Mouse (Mus musculus): ENCODE measurements around the gene Eif5. TPM values are rescaled to one million over a fixed set of nuclear protein-coding genes. Genes with fewer than 3 reads are reported as not detected.

The Eif5 gene
- polyA plus RNA-seq, 1 experiment from 2014 or later: 418 TPM

DNA sequence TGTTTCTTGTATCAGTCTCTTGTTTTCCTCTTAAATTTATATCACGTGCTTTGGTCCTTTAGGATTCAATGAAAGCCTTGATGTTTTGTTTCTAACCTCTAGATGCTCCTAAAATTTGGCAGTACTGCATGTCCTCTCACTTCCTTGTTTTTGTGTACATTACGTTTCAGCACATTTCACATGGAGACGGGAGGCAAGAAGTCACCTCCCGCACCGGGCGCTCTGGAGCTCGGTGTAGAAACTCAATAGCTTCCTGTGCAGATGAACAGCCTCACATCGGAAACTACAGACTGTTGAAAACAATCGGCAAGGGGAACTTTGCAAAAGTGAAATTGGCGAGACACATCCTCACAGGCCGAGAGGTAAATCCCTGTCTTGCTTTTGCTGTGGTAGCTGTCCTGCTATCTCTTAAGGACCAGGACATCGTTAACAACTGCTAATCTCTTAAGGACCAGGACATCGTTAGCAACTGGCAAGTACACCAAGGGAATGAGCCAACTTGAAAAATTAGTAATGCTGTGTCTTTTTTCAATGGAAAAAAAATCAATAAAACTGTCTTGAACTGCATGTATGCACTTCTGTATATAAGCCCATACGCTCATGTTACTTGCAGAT, 54.7 kb downstream of the Eif5 start:
- H3K36me3 ChIP-seq (ENCODE audit: control insufficient read depth, insufficient read depth, low read length): peaks cover 6% of the 10 kb centered on the region
- no peak overlapping the region for H3K4me3 ChIP-seq (ENCODE audit: low read length)
- no peak overlapping the region for H3K27ac ChIP-seq (ENCODE audit: low read length)
- no peaks in the 10 kb centered on the region for H3K9me3 ChIP-seq (ENCODE audit: control insufficient read depth, low read length)
- H3K27me3 ChIP-seq (ENCODE audit: control insufficient read depth, insufficient read depth, low read depth, low read length): no peaks in the 10 kb centered on the region
- H3K9ac ChIP-seq (ENCODE audit: low read length): no peak overlapping the region
- ATAC-seq (ENCODE audit: low read depth): no peak
- H3K4me1 ChIP-seq (replicated peaks; ENCODE audit: control insufficient read depth, insufficient read depth, low read length): 0 out of 2 replicates have a peak, but pooled peaks cover 2% of the 10 kb centered on the region
- no peak overlapping the region for H3K4me2 ChIP-seq (ENCODE audit: low read depth, low read length)
- 65% methylated on average over 14 of the region's 14 CpGs for WGBS

GRCm38 (mm10) chr12:111593775-111594174, 56.0 kb downstream of the Eif5 start:
- Histone ChIP-seq H3K36me3 (ENCODE audit: control insufficient read depth, insufficient read depth, low read length) (peaks cover 12% of the 10 kb centered on the region), H3K9ac (ENCODE audit: low read length) (no peak overlapping the region), H3K4me1 (replicated peaks; ENCODE audit: control insufficient read depth, insufficient read depth, low read length) (0 out of 2 replicates have a peak, but pooled peaks cover 2% of the 10 kb centered on the region), H3K4me2 (ENCODE audit: low read depth, low read length) (no peak overlapping the region), H3K4me3 (ENCODE audit: low read length) (no peak overlapping the region), H3K27ac (ENCODE audit: low read length) (no peak overlapping the region), H3K27me3 (ENCODE audit: control insufficient read depth, insufficient read depth, low read depth, low read length) (no peaks in the 10 kb centered on the region), H3K9me3 (ENCODE audit: control insufficient read depth, low read length) (no peaks in the 10 kb centered on the region)
- ATAC-seq (ENCODE audit: low read depth): no peak
- WGBS: 80% methylated on average over 2 of the region's 2 CpGs

Other genes with a start within 250 kb of the Eif5 start
- gene Cdc42bpb, start 160.3 kb upstream of the Eif5 start, polyA plus RNA-seq (2015; fragmentation: Nextera tagmentation; extraction: Ambion mirVana): 34.4 and 36.1 TPM in 2 replicates
- gene Lbhd2, start 131.2 kb upstream of the Eif5 start, polyA plus RNA-seq (2015; fragmentation: Nextera tagmentation; extraction: Ambion mirVana): 0.79 and 0.80 TPM in 2 replicates
- 13.0 and 14.5 TPM in 2 replicates for gene Exoc3l4, start 121.0 kb upstream of the Eif5 start, polyA plus RNA-seq (2015; fragmentation: Nextera tagmentation; extraction: Ambion mirVana)
- 4.0 and 6.9 TPM in 2 replicates for gene Tnfaip2, start 95.5 kb upstream of the Eif5 start, polyA plus RNA-seq (2015; fragmentation: Nextera tagmentation; extraction: Ambion mirVana)
- 3.9 and 5.4 TPM in 2 replicates for gene Gm266, start 52.2 kb upstream of the Eif5 start, polyA plus RNA-seq (2015; fragmentation: Nextera tagmentation; extraction: Ambion mirVana)
- 23.5 and 24.0 TPM in 2 replicates for gene Mark3, start 36.5 kb downstream of the Eif5 start, polyA plus RNA-seq (2015; fragmentation: Nextera tagmentation; extraction: Ambion mirVana)
- gene Ckb, start 134.3 kb downstream of the Eif5 start, polyA plus RNA-seq (2015; fragmentation: Nextera tagmentation; extraction: Ambion mirVana): 210 and 218 TPM in 2 replicates
- gene Trmt61a, start 140.1 kb downstream of the Eif5 start, polyA plus RNA-seq (2015; fragmentation: Nextera tagmentation; extraction: Ambion mirVana): 7.0 and 7.2 TPM in 2 replicates
- gene Bag5, start 175.2 kb downstream of the Eif5 start, polyA plus RNA-seq (2015; fragmentation: Nextera tagmentation; extraction: Ambion mirVana): 50.2 and 50.7 TPM in 2 replicates
- 45.7 and 47.0 TPM in 2 replicates for gene Apopt1, start 175.2 kb downstream of the Eif5 start, polyA plus RNA-seq (2015; fragmentation: Nextera tagmentation; extraction: Ambion mirVana)
- gene Klc1, start 220.8 kb downstream of the Eif5 start, polyA plus RNA-seq (2015; fragmentation: Nextera tagmentation; extraction: Ambion mirVana): 82.4 and 86.9 TPM in 2 replicates

All from lung, embryonic 16.5 days (tissue).